Mouse (Mus musculus) liver, postnatal 0 days (tissue): ENCODE data around the gene Trappc4.

Source experiments
- CTCF ChIP-seq: sonication (generic); IDR thresholded peaks from 2 replicates; pipeline ENCODE4 v1.5.1; 2016; ENCODE audit warnings: antibody characterized with exemption, low read depth
- EP300 ChIP-seq: IDR thresholded peaks from 2 replicates; pipeline ENCODE4 v1.6.1; 2016; ENCODE audit warnings: antibody characterized with exemption, low read depth, mild to moderate bottlenecking

DNA sequence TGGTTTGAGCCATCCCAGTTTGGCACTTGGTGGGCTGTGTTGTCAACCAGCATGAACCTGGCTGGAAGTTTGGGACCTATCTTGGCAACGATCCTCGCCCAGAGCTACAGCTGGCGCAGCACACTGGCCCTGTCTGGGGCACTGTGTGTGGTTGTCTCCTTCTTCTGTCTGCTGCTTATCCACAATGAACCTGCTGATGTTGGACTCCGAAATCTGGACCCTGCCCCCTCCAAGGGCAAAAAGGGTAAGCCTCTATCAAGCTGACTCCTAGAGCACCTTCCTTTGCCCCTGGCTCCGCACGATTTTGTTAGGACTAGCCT lies 7.6 kb downstream of the Trappc4 start:
- TF ChIP-seq CTCF (no peak), EP300 (no peak)
